Mouse (Mus musculus) olfactory bulb, adult 2 months (tissue): Measurements from ENCODE around the gene Coro1c. TPM values are rescaled to one million over a fixed set of nuclear protein-coding genes. Genes with fewer than 3 reads are reported as not detected.

Source experiments
- H3K27ac ChIP-seq: fragments of 200-500 bp; 2 replicates; pipeline ENCODE4 v1.5.1; 2012; ENCODE audit warnings: low read depth, low read length; ENCODE audit not compliant: insufficient read depth
- H3K4me1 ChIP-seq: fragments of 200-500 bp; 2 replicates; pipeline ENCODE4 v1.6.1; 2012; ENCODE audit warnings: low read length; ENCODE audit not compliant: control insufficient read depth, insufficient read depth
- H3K4me3 ChIP-seq: fragments of 200-500 bp; 2 replicates; pipeline ENCODE4 v1.5.1; 2012; ENCODE audit warnings: mild to moderate bottlenecking, low read depth, low read length, moderate library complexity; ENCODE audit not compliant: insufficient read depth
- CTCF ChIP-seq: fragments of 200-500 bp; IDR thresholded peaks from 2 replicates; pipeline ENCODE4 v1.5.1; 2012; ENCODE audit warnings: low read depth, mild to moderate bottlenecking, low read length, moderate library complexity; ENCODE audit not compliant: insufficient read depth
- POLR2A ChIP-seq: fragments of 200-500 bp; IDR thresholded peaks from 2 replicates; pipeline ENCODE4 v1.6.1; 2012; ENCODE audit warnings: mild to moderate bottlenecking, low read depth, low read length, moderate library complexity; ENCODE audit not compliant: insufficient read depth
- WGBS: fragments of 180-500 bp; shearing (Covaris S2); methylation state at CpG from one replicate; pipeline ENCODE4 v1.1.7; 2018; 5-methylcytosine and 5-hydroxymethylcytosine counted together
- polyA plus RNA-seq: library from polyadenylated mRNA; stranded (reverse); fragments of >200 nt; gene quantifications from 2 replicates; pipeline ENCODE4 v1.2.4, GENCODE M21; 2012; ENCODE audit warnings: low replicate concordance; ENCODE audit not compliant: missing spikeins, insufficient read depth, insufficient read length

Coro1c gene
- polyA plus RNA-seq, 1 experiment = not detected

DNA sequence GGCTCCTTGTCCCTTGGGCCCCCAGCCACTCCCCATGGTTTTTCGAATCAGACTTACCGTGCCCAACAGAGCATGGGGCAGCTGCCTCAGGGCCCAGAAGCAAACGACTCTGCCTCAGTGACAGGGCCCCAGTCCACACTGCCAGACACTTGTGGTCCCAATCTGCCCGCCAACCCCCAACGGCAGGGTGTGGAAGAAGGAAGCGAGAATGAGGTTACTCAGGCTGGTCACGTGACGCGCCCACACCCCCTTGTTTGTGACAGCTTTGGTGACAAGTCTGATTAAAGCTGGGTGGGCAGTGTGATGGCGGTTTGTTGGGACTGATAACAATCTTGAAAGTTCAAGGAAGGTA is 78.3 kb downstream of the Coro1c start:
- no peak for TF ChIP-seq CTCF
- no peak for TF ChIP-seq POLR2A
- Histone ChIP-seq H3K4me1 (no peaks in the 10 kb centered on the region), H3K27ac (no peak overlapping the region)

DNA sequence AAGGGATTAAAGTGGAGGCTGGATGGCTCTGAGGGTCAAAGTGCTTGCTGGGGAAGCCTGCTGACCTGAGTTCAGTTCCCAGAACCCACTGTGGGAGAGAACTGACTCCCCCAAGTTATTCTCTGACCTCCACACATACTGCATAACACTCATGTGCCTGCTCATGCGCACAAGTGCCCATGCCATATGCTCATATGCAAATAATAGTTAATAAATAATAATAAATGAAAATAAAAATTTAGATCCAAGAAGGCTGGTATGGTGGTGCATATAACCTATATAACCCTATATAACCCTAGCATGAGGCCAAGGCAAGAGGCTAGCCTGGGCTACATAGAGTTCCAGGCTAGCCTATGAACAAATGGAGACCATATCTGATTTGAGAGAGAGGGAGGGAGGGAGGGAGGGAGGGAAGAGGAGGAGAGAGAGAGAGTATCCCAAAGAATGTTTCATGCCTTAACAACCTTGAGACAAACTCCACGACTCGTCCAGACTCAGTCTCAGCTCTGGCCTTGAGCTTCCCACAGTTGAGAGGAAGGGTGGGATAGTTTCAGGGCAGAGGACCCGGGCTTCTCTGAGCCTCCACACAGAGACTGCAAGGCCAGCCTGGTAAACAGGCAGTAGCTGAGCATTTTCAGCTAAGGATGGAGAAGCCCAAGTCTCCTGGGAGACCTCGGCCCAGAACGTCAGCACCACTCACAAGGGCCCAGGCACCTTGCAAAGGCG is 78.8 kb downstream of the Coro1c start:
- WGBS = 82% methylated on average over 7 of the region's 7 CpGs
- H3K4me3 ChIP-seq = peak overlapping the region; percentile 10; the same call in 1 of the 2 replicates
- H3K27ac ChIP-seq = no peak overlapping the region
- TF ChIP-seq CTCF (no peak), POLR2A (no peak)
- no peaks in the 10 kb centered on the region for H3K4me1 ChIP-seq

More for the DNA sequence above, 78.3 kb downstream of the Coro1c start:
- WGBS = 78% methylated on average over 10 of the region's 10 CpGs
- H3K4me3 ChIP-seq = peak overlapping the region; percentile 10; the same call in 1 of the 2 replicates

DNA sequence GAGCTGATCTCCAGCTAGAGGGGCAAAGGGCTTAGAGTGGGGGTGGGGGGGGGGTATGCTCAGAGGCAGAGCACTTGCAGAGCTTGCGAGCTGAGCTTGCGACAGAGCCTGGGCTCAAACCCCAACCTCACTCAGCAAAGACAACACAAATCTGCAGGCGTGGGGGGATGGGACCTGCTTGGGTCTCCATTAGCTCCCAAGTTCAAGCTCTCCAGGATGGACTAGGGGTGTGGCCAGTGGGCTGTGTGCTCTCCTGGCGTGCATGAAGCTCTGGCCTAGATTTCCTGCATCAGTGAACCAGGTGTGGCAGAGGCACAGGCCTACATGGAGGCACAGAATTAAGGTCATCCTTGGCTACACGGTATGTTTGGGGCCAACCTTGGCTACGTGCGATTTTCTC is 80.1 kb downstream of the Coro1c start:
- H3K4me3 ChIP-seq = no peak overlapping the region
- WGBS = 83% methylated on average over 7 of the region's 7 CpGs
- TF ChIP-seq POLR2A = no peak
- no peak for TF ChIP-seq CTCF
- no peak overlapping the region for H3K27ac ChIP-seq
- H3K4me1 ChIP-seq = no peaks in the 10 kb centered on the region

DNA sequence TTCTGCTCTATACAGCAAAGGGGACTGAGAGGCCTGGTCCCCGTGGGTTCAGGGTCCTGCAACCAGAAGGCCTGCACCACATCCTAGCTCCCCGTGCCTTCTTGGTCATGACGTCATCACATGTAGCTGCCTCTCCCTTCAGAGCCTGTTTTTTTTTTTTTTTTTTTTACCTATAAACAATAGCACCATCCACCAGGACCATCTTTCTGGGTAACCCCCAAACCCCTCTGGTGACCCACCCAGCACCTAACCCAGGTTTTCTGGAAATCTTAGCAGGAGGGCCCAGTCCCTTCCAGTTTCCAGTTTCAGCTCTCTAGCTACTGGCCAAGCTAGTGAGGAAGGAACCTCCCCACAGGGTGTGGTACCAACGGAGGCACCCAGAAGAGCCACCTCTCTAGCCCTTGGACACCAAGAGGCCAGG is 80.6 kb downstream of the Coro1c start:
- TF ChIP-seq POLR2A (no peak), CTCF (no peak)
- no peaks in the 10 kb centered on the region for H3K4me1 ChIP-seq
- no peak overlapping the region for H3K4me3 ChIP-seq
- no peak overlapping the region for H3K27ac ChIP-seq
- WGBS = 62% methylated on average over 4 of the region's 4 CpGs

DNA sequence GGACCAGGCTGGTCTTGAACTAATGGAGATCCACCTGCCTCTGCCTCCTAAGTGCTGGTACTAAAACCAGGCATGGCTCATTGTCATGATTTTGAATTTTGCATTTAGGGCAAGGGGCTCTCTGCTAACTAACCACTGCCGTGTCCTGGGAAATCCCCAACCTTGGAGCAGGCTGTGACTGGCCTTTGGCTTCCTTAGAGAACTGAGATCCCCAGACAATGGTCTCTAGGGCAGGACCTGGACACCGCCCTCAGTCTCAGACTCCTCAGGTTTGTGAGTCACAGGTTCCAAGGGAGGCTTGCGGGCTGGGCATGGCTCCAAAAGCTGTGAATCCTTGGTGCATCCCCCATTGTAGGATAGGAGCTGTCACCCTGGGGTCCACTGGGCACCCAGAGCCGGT is 81.9 kb downstream of the Coro1c start:
- TF ChIP-seq CTCF = no peak
- TF ChIP-seq POLR2A = no peak
- WGBS = 86% methylated on average over 4 of the region's 4 CpGs
- Histone ChIP-seq H3K27ac (no peak overlapping the region), H3K4me3 (no peak overlapping the region), H3K4me1 (no peaks in the 10 kb centered on the region)

DNA sequence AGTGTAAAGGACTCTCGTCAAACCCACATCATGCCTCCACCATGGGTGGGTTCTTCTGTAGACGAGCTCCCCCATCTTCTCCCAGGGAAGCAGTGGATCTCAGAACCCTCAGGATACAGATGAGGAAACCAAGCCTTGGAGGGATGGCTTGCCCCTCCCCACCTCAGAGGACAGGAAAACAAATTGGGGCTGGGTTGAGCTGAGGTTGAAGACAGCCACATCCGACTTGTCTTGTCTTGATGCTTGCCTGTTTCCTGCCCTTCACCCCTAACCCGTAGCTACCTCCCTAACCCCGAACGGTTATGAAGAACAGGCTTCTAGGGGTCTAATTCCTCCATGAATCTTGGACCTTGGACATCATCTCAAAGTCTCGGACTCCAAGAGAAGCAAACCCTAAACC is 83.0 kb downstream of the Coro1c start:
- no peaks in the 10 kb centered on the region for H3K4me1 ChIP-seq
- no peak for TF ChIP-seq CTCF
- no peak overlapping the region for H3K27ac ChIP-seq
- WGBS = 85% methylated on average over 7 of the region's 7 CpGs
- no peak overlapping the region for H3K4me3 ChIP-seq

DNA sequence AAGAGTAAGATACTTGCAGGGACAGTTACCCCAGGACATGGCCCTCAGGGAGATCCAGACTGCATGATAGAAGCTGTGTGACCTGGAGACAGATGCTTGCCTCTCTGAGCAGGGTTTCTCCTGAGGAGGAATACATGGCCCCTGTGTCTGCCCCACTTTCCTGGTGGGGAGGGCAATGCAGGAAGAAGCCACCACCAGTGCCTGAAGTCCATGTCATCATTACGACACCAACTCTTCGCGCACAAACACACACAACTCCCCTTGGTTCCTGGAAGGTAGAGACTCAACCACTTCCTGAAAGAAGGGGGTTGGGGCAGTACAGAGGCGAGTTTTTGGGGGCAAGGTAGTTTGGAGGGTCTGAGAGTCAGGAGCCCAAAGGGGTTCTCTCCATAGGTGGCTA is 84.3 kb downstream of the Coro1c start:
- H3K27ac ChIP-seq = no peak overlapping the region
- TF ChIP-seq CTCF (no peak), POLR2A (no peak)
- H3K4me3 ChIP-seq = no peak overlapping the region
- 90% methylated on average over 4 of the region's 4 CpGs for WGBS
- H3K4me1 ChIP-seq = no peaks in the 10 kb centered on the region

DNA sequence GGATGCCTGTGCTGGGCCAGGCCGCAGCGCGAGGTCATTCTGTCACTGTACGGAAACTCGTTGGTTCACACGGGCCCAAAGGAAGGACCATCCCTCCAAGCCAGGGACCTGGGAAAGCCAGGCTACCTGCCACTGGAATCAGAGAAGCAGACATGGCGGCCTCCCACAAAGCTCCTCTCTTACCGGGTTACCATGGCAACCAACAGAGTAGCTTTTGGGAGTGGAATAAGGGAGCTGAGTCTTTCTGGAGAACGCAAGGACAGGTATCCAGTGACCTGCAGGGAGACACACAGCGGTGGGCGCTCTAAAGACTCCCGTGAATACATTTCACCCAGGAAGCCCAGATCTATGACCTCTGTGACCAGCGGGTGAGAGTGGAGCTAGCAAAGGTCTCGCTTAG is 90.0 kb downstream of the Coro1c start:
- TF ChIP-seq POLR2A = no peak
- TF ChIP-seq CTCF = no peak
- Histone ChIP-seq H3K27ac (no peak overlapping the region), H3K4me3 (no peak overlapping the region), H3K4me1 (peaks cover 12% of the 10 kb centered on the region)
- 70% methylated on average over 14 of the region's 14 CpGs for WGBS

DNA sequence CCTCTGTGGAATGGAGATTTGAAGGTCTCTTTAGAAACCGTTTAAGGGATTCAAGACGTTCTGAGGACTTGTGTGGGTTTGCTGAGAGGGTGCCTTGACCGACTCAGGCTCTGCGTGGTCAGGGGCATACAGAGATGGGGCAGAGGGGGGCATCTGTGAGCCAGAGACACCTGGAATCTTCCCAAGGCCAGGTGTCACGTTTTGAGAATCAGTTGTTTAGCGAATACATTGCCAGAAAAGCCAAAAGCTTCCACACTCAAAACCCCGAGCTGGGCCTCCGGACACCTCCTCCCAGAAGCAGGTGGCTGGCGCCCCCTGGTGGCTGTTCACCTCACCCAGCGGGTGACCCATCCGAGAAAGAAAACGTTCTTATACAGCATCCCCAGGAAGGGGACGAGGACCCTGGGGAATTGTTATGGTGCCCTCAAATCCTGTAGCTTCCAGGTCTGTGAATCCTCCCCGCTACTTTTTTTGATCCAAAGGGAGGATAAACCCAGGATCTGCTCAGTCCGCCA is 92.9 kb downstream of the Coro1c start:
- peak; percentile 92 for TF ChIP-seq CTCF
- TF ChIP-seq POLR2A = no peak
- Histone ChIP-seq H3K4me1 (peaks cover 12% of the 10 kb centered on the region), H3K27ac (no peak overlapping the region), H3K4me3 (no peak overlapping the region)
- 13% methylated on average over 15 of the region's 15 CpGs for WGBS
